22 mouse cellular contexts compared by ENCODE assay signal in genomic region chr1:168182816-168183215, GRCm38 (mm10).
DNase-seq lines count a peak whose midpoint lies in the region; ATAC-seq and TF ChIP-seq lines count a peak whose summit lies in the region.
"Had no signal": no experiment of that assay in that cellular context is flagged by ENCODE, and none has a peak within 500 bp of the region (broad histone marks: within the 10 kb centered on the region; RNA-seq: fewer than 3 reads in every experiment).

No protein-coding gene starts in this region.

- 96% methylated on average over 8 of the region's 8 CpGs for WGBS in lung, embryonic 15.5 days
- WGBS in lung, postnatal 0 days = 96% methylated on average over 8 of the region's 8 CpGs

- no peak overlapping the region for H3K4me3 ChIP-seq in lung, embryonic 15.5 days
- H3K4me3 ChIP-seq in lung, postnatal 0 days (ENCODE audit: low read depth, low read length) = no peak overlapping the region
- H3K4me3 ChIP-seq: embryonic facial prominence, embryonic 13.5 days; embryonic facial prominence, embryonic 15.5 days; erythroblast, embryonic 14.5 days; forebrain, embryonic 10.5 days; forebrain, embryonic 12.5 days had no signal

- no peak overlapping the region for H3K9ac ChIP-seq in lung, embryonic 15.5 days
- H3K9ac ChIP-seq in lung, postnatal 0 days (replicated peaks; ENCODE audit: low read depth) = no peak overlapping the region
- H3K9ac ChIP-seq: embryonic facial prominence, embryonic 13.5 days; embryonic facial prominence, embryonic 15.5 days; forebrain, embryonic 12.5 days had no signal

- H3K4me1 ChIP-seq in lung, embryonic 15.5 days = peaks cover 34% of the 10 kb centered on the region
- H3K4me1 ChIP-seq in lung, postnatal 0 days (ENCODE audit: insufficient read depth, low read depth, low read length) = no peaks in the 10 kb centered on the region

- H3K36me3 ChIP-seq in lung, embryonic 15.5 days = peaks cover 25% of the 10 kb centered on the region
- H3K36me3 ChIP-seq in lung, postnatal 0 days (ENCODE audit: insufficient read depth, low read length) = 0 out of 2 replicates have a peak, but pooled peaks cover 9% of the 10 kb centered on the region

- H3K27ac ChIP-seq in lung, embryonic 15.5 days = 0 out of 2 replicates have a peak overlapping the region, but pooled peaks have one; percentile 89
- no peak overlapping the region; the same call in 1 of the 2 replicates for H3K27ac ChIP-seq in lung, postnatal 0 days (ENCODE audit: low read length)
- H3K27ac ChIP-seq: embryonic facial prominence, embryonic 13.5 days; embryonic facial prominence, embryonic 15.5 days; forebrain, embryonic 10.5 days; forebrain, embryonic 12.5 days had no signal

- no peaks in the 10 kb centered on the region for H3K9me3 ChIP-seq in lung, embryonic 15.5 days
- H3K9me3 ChIP-seq in lung, postnatal 0 days (ENCODE audit: low read length) = no peaks in the 10 kb centered on the region
- H3K9me3 ChIP-seq: embryonic facial prominence, embryonic 13.5 days; embryonic facial prominence, embryonic 15.5 days; forebrain, embryonic 10.5 days; forebrain, embryonic 12.5 days had no signal

- no peak overlapping the region for H3K4me2 ChIP-seq in lung, embryonic 15.5 days
- no peak overlapping the region for H3K4me2 ChIP-seq in lung, postnatal 0 days (replicated peaks; ENCODE audit: low read depth, low read length)
- H3K4me2 ChIP-seq: embryonic facial prominence, embryonic 13.5 days; embryonic facial prominence, embryonic 15.5 days; forebrain, embryonic 12.5 days had no signal

- ATAC-seq in lung, embryonic 15.5 days (ENCODE audit: borderline replicate concordance, extremely low read depth, low FRiP score, low TSS enrichment) = no peak
- ATAC-seq in lung, postnatal 0 days = no peak
- ATAC-seq: forebrain, embryonic 14.5 days; forebrain, embryonic 16.5 days had no signal

- DNase-seq in lung, postnatal 0 days (ENCODE audit: low spot score) = no peak
- peak; percentile 50 for DNase-seq in retina, postnatal 1 day
- no peak for DNase-seq in retina, embryonic 14.5 days (ENCODE audit: low spot score)
- DNase-seq in layer of hippocampus, adult 11-12 months (ENCODE audit: low spot score) = no peak
- DNase-seq: adrenal gland, adult 2 months; adrenal gland, postnatal 10 days; adrenal gland, postnatal 25 days; cerebellum, adult 11 months; cerebellum, adult 18-20 months; cerebellum, adult 8-10 months; cerebellum, adult 9-11 months; cerebellum, postnatal 14 days; cerebellum, postnatal 36 days; embryo, embryonic 11 days had no signal

- no peaks in the 10 kb centered on the region for H3K27me3 ChIP-seq in lung, embryonic 15.5 days
- no peaks in the 10 kb centered on the region for H3K27me3 ChIP-seq in lung, postnatal 0 days (replicated peaks; ENCODE audit: insufficient read depth, low read length)
- H3K27me3 ChIP-seq: embryonic facial prominence, embryonic 13.5 days; embryonic facial prominence, embryonic 15.5 days; forebrain, embryonic 12.5 days had no signal

- TF ChIP-seq CTCF in lung, postnatal 0 days (IDR thresholded peaks at IDR 0.05) = no peak

- TF ChIP-seq EP300 in lung, postnatal 0 days (IDR thresholded peaks at IDR 0.05) = no peak
